Mouse (Mus musculus) intestine, postnatal 0 days (tissue): ENCODE data around the gene Rspo1. TPM values are rescaled to one million over a fixed set of nuclear protein-coding genes. Genes with fewer than 3 reads are reported as not detected.
A peak's percentile ranks its signal among the peaks of the same experiment; 100 is the strongest.

ENCODE experiments used
- ATAC-seq: fragments of 200-750 bp; cut with Nextera tagmentation; 2 replicates; pipeline ENCODE4 v1.8.0; 2017; ENCODE audit warnings: mild to moderate bottlenecking, moderate TSS enrichment, moderate library complexity
- H3K27ac ChIP-seq: fragments of 300-500 bp; sonication (generic); 2 replicates; pipeline ENCODE4 v1.5.1; 2014; ENCODE audit warnings: mild to moderate bottlenecking, low read depth, low read length, moderate library complexity
- H3K27me3 ChIP-seq: fragments of 300-500 bp; sonication (generic); replicated peaks from 2 replicates; pipeline ENCODE4 v1.6.1; 2014; ENCODE audit warnings: low read length, mixed read lengths; ENCODE audit not compliant: control insufficient read depth, insufficient read depth
- H3K36me3 ChIP-seq: fragments of 300-500 bp; sonication (generic); 2 replicates; pipeline ENCODE4 v1.6.1; 2014; ENCODE audit warnings: mild to moderate bottlenecking, moderate library complexity; ENCODE audit not compliant: control insufficient read depth, insufficient read depth
- H3K4me1 ChIP-seq: fragments of 300-500 bp; sonication (generic); replicated peaks from 2 replicates; pipeline ENCODE4 v1.6.1; 2014; ENCODE audit warnings: antibody characterized with exemption, low read length, mixed read lengths; ENCODE audit not compliant: control insufficient read depth, insufficient read depth
- H3K4me2 ChIP-seq: fragments of 300-500 bp; sonication (generic); replicated peaks from 2 replicates; pipeline ENCODE4 v1.6.1; 2014; ENCODE audit warnings: low read depth, mild to moderate bottlenecking, moderate library complexity
- H3K4me3 ChIP-seq: fragments of 300-500 bp; sonication (generic); 2 replicates; pipeline ENCODE4 v1.5.1; 2014; ENCODE audit warnings: low read depth, low read length
- H3K9ac ChIP-seq: fragments of 300-500 bp; sonication (generic); 2 replicates; pipeline ENCODE4 v1.6.1; 2014; ENCODE audit warnings: mild to moderate bottlenecking, low read depth, low read length
- H3K9me3 ChIP-seq: fragments of 300-500 bp; sonication (generic); 2 replicates; pipeline ENCODE4 v1.6.1; 2016; ENCODE audit warnings: mixed run types; ENCODE audit not compliant: control insufficient read depth
- CTCF ChIP-seq: sonication (generic); IDR thresholded peaks from 2 replicates; pipeline ENCODE4 v1.5.1; 2016; ENCODE audit warnings: low read depth, mild to moderate bottlenecking, control low read depth, antibody characterized with exemption, moderate library complexity
- WGBS: fragments of 180-500 bp; shearing (Covaris S2); extraction: QIAGEN DNeasy Blood & Tissue Kit; methylation state at CpG from one replicate; pipeline ENCODE4 v1.1.7; 2014; 5-methylcytosine and 5-hydroxymethylcytosine counted together
- polyA plus RNA-seq: library from polyadenylated mRNA; unstranded; fragments of >200 nt; fragmentation: Nextera tagmentation; extraction: Ambion mirVana; gene quantifications from 2 replicates; pipeline ENCODE4 v1.2.1, GENCODE M21; 2015

The Rspo1 gene
- polyA plus RNA-seq, 1 experiment from 2014 or later: 5.7 TPM

GRCm38 (mm10) chr4:124997479-124998147, 11.4 kb downstream of the Rspo1 start:
- TF ChIP-seq CTCF: no peak

GRCm38 (mm10) chr4:124999548-124999947, 13.3 kb downstream of the Rspo1 start:
- Histone ChIP-seq H3K27me3 (no peaks in the 10 kb centered on the region), H3K4me3 (no peak overlapping the region), H3K4me1 (no peaks in the 10 kb centered on the region), H3K9ac (no peak overlapping the region), H3K27ac (no peak overlapping the region), H3K36me3 (no peaks in the 10 kb centered on the region), H3K4me2 (no peak overlapping the region), H3K9me3 (no peaks in the 10 kb centered on the region)
- WGBS: 78% methylated on average over 3 of the region's 3 CpGs
- no peak for TF ChIP-seq CTCF
- ATAC-seq: no peak

More at GRCm38 (mm10) chr4:124997479-124998147, 11.4 kb downstream of the Rspo1 start:
- Histone ChIP-seq H3K27ac (0 out of 2 replicates have a peak overlapping the region, but pooled peaks have one; percentile 8), H3K9me3 (no peaks in the 10 kb centered on the region), H3K4me3 (no peak overlapping the region), H3K4me2 (0 out of 2 replicates have a peak overlapping the region, but pooled peaks have one; percentile 0), H3K27me3 (peaks cover 4% of the 10 kb centered on the region; the same call in 1 of the 2 replicates), H3K9ac (no peak overlapping the region), H3K36me3 (no peaks in the 10 kb centered on the region), H3K4me1 (no peaks in the 10 kb centered on the region)
- 48% methylated on average over 10 of the region's 10 CpGs for WGBS
- ATAC-seq: peak; percentile 71

GRCm38 (mm10) chr4:125002978-125003377, 16.7 kb downstream of the Rspo1 start:
- Histone ChIP-seq H3K36me3 (no peaks in the 10 kb centered on the region), H3K27me3 (peaks cover 8% of the 10 kb centered on the region; the same call in 1 of the 2 replicates), H3K4me3 (no peak overlapping the region), H3K27ac (no peak overlapping the region), H3K4me2 (no peak overlapping the region; the same call in 1 of the 2 replicates), H3K9me3 (no peaks in the 10 kb centered on the region), H3K9ac (no peak overlapping the region), H3K4me1 (no peaks in the 10 kb centered on the region)
- TF ChIP-seq CTCF: no peak
- ATAC-seq: peak; percentile 63; the same call in 1 of the 2 replicates
- WGBS: 34% methylated on average over 8 of the region's 8 CpGs

GRCm38 (mm10) chr4:125004886-125005285, 18.7 kb downstream of the Rspo1 start:
- Histone ChIP-seq H3K4me2 (no peak overlapping the region), H3K4me3 (no peak overlapping the region), H3K4me1 (no peaks in the 10 kb centered on the region), H3K9ac (no peak overlapping the region), H3K9me3 (no peaks in the 10 kb centered on the region), H3K27ac (no peak overlapping the region), H3K27me3 (peaks cover 8% of the 10 kb centered on the region; the same call in 1 of the 2 replicates), H3K36me3 (no peaks in the 10 kb centered on the region)
- no peak for ATAC-seq
- no peak for TF ChIP-seq CTCF
- 48% methylated on average over 12 of the region's 12 CpGs for WGBS

- WGBS: 59% methylated on average over 15 of the region's 15 CpGs
Observed at GRCm38 (mm10) chr4:125007460-125007859, 21.2 kb downstream of the Rspo1 start.

GRCm38 (mm10) chr4:125008220-125008619, 22.0 kb downstream of the Rspo1 start:
- ATAC-seq: no peak
- Histone ChIP-seq H3K4me2 (no peak overlapping the region), H3K36me3 (no peaks in the 10 kb centered on the region), H3K4me1 (no peaks in the 10 kb centered on the region), H3K27ac (no peak overlapping the region), H3K9me3 (no peaks in the 10 kb centered on the region), H3K27me3 (peaks cover 8% of the 10 kb centered on the region; the same call in 1 of the 2 replicates), H3K4me3 (no peak overlapping the region), H3K9ac (no peak overlapping the region)
- no peak for TF ChIP-seq CTCF
- 54% methylated on average over 6 of the region's 6 CpGs for WGBS

More at GRCm38 (mm10) chr4:125007460-125007859, 21.2 kb downstream of the Rspo1 start:
- H3K4me2 ChIP-seq: no peak overlapping the region
- H3K27ac ChIP-seq: no peak overlapping the region
- TF ChIP-seq CTCF: no peak
- no peaks in the 10 kb centered on the region for H3K4me1 ChIP-seq
- peaks cover 8% of the 10 kb centered on the region; the same call in 1 of the 2 replicates for H3K27me3 ChIP-seq
- no peak for ATAC-seq
- H3K9ac ChIP-seq: no peak overlapping the region
- no peaks in the 10 kb centered on the region for H3K36me3 ChIP-seq
- no peak overlapping the region for H3K4me3 ChIP-seq
- H3K9me3 ChIP-seq: no peaks in the 10 kb centered on the region
